Mouse (Mus musculus) embryonic fibroblast, embryonic 13.5 days (primary cell): ENCODE measurements around the gene Gm10130.

Experiments used
- CTCF ChIP-seq: IDR thresholded peaks from 2 replicates; pipeline ENCODE4 v1.5.1; 2011; ENCODE audit warnings: mild to moderate bottlenecking, control low read depth, low read length, moderate library complexity, borderline replicate concordance; ENCODE audit not compliant: insufficient read depth
- POLR2A ChIP-seq: IDR thresholded peaks from 2 replicates; pipeline ENCODE4 v1.6.1; 2011; ENCODE audit warnings: low read depth, mild to moderate bottlenecking, control low read depth, low read length, moderate library complexity

- TF ChIP-seq POLR2A: no peak
- TF ChIP-seq CTCF: no peak
These were observed 29.8 kb upstream of the Gm10130 start for GRCm38 (mm10) chr2:150293669-150294068.
